Mouse (Mus musculus) liver, adult 2 months (tissue): Measurements from ENCODE around the gene Tdrd12.

Experiments used
- CTCF ChIP-seq: fragments of 200-500 bp; IDR thresholded peaks from 2 replicates; pipeline ENCODE4 v1.5.1; 2011; ENCODE audit warnings: low read depth, low read length, control low read depth
- POLR2A ChIP-seq: fragments of 200-500 bp; IDR thresholded peaks from 2 replicates; pipeline ENCODE4 v1.6.1; 2011; ENCODE audit warnings: low read length, control low read depth; ENCODE audit not compliant: insufficient read depth; ENCODE audit errors: extremely low read depth

- TF ChIP-seq CTCF = no peak
- no peak for TF ChIP-seq POLR2A
Measured at GRCm38 (mm10) chr7:35448867-35449266, 88.7 kb downstream of the Tdrd12 start.
